Mouse (Mus musculus) skeletal muscle tissue, adult 2 months (tissue): ENCODE data around the gene Gm21118.
"Not testable (repeated sequence)": the region's sequence is repeated elsewhere in the genome, so short reads cannot be mapped to it uniquely, and the experiment has no call there.

Experiments used
- DNase-seq: peaks from one replicate; pipeline ENCODE4 v3.0.0-alpha.2; 2012; ENCODE audit warnings: low read depth, low spot score

The Gm21118 gene

DNA sequence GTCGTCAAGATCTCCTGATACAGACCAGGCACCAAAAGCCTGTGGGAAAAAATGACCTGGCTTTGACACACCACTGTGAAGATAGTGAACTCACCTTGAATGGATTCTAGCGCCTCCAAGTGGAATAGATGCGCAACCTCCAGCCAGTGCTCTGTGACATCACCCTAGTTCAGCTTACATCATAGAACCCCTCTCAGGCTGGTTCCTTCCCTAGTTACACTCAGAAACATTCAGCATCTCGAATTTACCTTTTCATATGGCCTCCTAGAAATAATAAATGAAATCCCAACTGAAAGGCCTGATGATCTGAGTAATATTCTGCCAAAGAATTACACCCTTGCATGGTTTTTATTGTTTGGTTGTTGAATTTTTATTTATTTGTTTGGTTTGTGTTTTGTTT lies at the start of gene Gm21118:
Gene Gm21118, minus strand, starts transcription at position 101 of the 400 bp plus-strand sequence.
- not testable (repeated sequence) for DNase-seq

DNA sequence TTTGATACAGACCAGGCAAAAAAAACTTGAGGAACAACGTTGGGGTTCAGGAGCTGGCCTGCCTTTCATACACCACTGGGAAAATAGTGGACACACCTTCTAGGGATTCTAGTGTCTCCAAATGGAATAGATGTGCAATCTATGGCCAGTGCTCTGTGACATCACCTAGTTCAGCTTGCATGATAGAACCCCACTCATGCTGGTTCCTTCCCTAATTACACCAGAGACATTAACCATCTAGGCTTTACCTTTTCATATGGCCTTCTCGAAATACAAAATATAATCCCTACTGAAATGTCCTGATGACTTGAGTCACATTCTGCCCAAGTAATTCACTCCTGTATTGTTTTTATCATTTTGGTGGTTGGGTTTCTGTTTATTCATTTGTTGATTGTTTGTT lies 29.7 kb upstream of the Gm21118 start, which contains the start of the genes Gm29423 and Gm29644:
Gene Gm29423, minus strand, starts transcription at position 101 of the 400 bp plus-strand sequence.
Gene Gm29644, minus strand, starts transcription at position 157 of the 400 bp plus-strand sequence.
- not testable (repeated sequence) for DNase-seq
